Mouse (Mus musculus) megakaryocyte, embryonic 14.5 days (primary cell): ENCODE data around the gene Zfp354c. TPM values are rescaled to one million over a fixed set of nuclear protein-coding genes. Genes with fewer than 3 reads are reported as not detected.
A peak's percentile ranks its signal among the peaks of the same experiment; 100 is the strongest.

Experiments used
- H3K27me3 ChIP-seq: replicated peaks from 2 replicates; pipeline ENCODE3; 2012; ENCODE audit warnings: inconsistent platforms
- H3K36me3 ChIP-seq: replicated peaks from 2 replicates; pipeline ENCODE3; 2012; ENCODE audit warnings: low read length, inconsistent platforms, mixed read lengths
- H3K4me1 ChIP-seq: 2 replicates; pipeline ENCODE4 v1.6.1; 2012; ENCODE audit warnings: inconsistent platforms
- H3K4me3 ChIP-seq: replicated peaks from 2 replicates; pipeline ENCODE3; 2012; ENCODE audit warnings: moderate library complexity, mild to moderate bottlenecking, inconsistent platforms
- H3K9me3 ChIP-seq: 2 replicates; pipeline ENCODE4 v1.6.1; 2012; ENCODE audit warnings: inconsistent platforms
- FLI1 ChIP-seq: IDR thresholded peaks from 2 replicates; pipeline ENCODE4 v1.6.1; 2012; ENCODE audit warnings: low read length, inconsistent platforms, mixed read lengths
- GATA1 ChIP-seq: IDR thresholded peaks from 3 replicates; pipeline ENCODE4 v1.6.1; 2012; ENCODE audit warnings: mixed read lengths, low read length, inconsistent platforms, borderline replicate concordance
- polyA plus RNA-seq: library from polyadenylated mRNA; stranded (reverse); fragments of >175 nt; gene quantifications from 2 replicates; pipeline ENCODE4 v1.2.3, GENCODE M21; 2012; ENCODE audit warnings: low replicate concordance; ENCODE audit not compliant: insufficient read depth

Gene Zfp354c
- polyA plus RNA-seq, result not detected in 2 replicates

DNA sequence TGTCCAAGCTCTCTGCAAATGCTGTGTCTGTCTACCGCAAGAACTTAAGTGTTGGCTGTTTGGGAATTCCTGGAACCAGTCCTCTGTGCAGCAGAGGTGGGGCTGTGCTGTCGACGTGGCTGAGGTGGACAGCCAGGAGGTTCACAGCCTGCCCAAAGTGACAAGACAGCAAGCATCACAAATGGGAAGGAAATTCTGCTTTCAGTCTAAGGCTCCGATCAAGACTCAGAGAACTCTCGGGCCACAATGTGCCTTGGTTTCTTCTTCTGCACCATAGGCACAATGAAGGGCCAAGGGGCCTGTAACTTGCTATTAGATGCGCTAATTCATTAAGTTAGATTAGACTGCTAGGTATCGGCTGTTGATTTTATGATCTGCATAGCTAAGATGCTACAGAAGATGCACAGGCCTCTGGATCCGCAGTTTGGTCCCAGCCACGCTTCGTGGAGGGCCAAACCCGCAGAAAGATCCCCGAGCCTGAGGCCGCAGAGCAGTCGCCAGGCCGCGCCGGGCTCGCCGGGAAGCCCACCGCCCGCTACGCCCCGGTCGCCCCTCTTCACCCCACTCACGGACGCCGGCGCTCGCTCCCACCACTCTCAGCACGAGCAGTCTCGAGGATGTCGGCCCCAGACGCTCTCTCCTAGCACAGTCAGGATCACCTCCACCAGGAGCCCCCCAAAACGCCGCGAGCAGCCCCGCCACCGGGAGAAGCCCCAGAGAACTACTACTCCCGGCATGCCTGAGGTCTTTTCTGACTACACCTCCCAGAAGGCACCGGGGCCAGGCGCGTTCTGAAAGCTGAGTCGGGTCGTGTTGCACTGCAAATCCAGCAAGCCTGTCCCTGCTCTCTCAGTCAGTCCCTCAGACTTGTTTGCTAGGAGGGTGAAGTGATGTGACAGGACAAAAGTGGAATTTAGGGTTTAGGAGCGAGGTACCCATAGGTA lies at the start of gene Zfp354c:
TSS of gene Zfp354c (minus strand) at position 715 of the 944 bp plus-strand sequence.
- H3K4me1 ChIP-seq, result peaks cover 16% of the 10 kb centered on the region
- TF ChIP-seq GATA1 (no peak), FLI1 (no peak)
- H3K4me3 ChIP-seq, result peak within 1 kb of the TSS; percentile 95
- H3K9me3 ChIP-seq, result peaks cover 1% of the 10 kb centered on the region
- H3K27me3 ChIP-seq, result no peaks in the 10 kb centered on the region
- no peaks in the 10 kb centered on the region for H3K36me3 ChIP-seq

DNA sequence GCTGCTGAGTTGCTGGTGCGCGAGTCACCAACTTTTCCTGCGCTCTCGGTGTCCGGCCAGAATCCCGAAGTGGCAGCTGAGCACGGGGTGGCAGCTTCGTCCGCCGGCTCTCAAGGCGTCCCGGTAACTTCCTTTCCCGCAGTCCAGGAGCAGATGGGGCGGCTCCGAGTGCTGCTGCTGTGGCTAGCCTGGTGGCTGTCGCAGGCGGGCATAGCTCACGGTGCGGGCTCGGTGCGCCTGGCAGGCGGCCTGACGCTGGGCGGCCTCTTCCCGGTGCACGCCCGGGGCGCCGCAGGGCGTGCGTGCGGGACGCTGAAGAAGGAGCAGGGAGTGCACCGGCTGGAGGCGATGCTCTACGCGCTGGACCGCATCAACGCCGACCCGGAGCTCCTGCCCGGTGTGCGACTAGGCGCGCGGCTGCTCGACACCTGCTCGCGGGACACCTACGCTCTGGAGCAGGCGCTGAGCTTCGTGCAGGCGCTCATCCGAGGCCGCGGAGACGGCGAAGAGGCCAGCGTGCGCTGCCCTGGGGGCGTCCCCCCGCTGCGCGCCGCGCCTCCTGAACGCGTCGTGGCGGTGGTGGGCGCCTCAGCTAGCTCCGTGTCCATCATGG lies 23.6 kb upstream of the Zfp354c start:
- TF ChIP-seq GATA1, result no peak
- Histone ChIP-seq H3K4me3 (peak overlapping the region; percentile 69), H3K36me3 (no peaks in the 10 kb centered on the region), H3K4me1 (peaks cover 8% of the 10 kb centered on the region; the same call in 1 of the 2 replicates), H3K27me3 (peaks cover 59% of the 10 kb centered on the region), H3K9me3 (peaks cover 22% of the 10 kb centered on the region)

DNA sequence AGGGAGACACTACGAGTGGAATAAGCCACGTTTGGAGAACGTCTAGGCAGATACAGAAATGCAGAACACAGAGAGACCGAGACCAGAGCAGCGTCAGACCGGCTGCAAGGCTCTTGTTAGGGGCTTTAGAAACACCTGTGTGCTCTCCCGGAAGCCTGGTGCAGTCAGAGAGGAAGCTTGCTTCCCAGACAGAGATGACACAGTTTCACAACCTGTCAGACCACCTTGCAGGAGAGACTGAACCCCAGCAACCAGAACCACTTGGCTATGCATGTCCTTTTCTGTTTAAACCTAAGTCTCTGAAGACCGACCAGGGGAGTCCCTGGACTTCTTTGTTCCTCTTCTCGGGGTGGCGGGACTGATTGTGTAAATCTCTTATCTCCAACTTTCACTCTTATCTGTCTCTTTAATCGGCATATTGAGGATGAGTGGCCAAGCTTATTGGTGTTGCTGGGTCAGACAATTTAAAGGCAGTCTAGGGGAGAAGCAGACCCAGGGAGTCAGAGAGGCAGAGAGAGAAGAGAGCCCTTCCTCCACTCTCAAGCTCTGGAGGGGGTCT lies 22.7 kb upstream of the Zfp354c start, which contains the start of gene Grm6:
TSS of gene Grm6 (plus strand) at position 509 of the 559 bp plus-strand sequence.
- H3K27me3 ChIP-seq, result peaks cover 61% of the 10 kb centered on the region
- H3K4me1 ChIP-seq, result peaks cover 8% of the 10 kb centered on the region; the same call in 1 of the 2 replicates
- H3K4me3 ChIP-seq, result peak within 1 kb of the TSS; percentile 69
- H3K9me3 ChIP-seq, result peaks cover 22% of the 10 kb centered on the region
- no peaks in the 10 kb centered on the region for H3K36me3 ChIP-seq
- TF ChIP-seq GATA1 (no peak), FLI1 (no peak)

DNA sequence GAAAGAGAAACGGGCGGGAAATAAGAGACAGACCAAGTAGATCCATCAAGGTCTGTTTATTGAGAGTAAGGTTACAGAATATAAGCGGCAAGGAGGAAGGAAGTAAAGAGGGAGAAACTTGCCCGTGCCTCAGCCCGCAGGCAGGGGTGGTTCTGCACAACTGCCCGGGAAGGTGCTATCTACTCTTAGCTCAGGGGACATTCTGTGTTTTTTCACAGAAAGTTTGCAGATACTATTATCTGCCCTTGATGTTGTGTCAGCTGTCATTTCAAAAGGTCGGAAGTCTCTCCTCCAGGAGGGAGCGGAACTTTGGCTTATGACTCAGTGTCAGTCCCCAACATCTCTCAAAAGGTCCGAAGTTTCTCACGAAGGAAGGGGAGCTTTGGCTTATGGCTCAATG lies 21.8 kb upstream of the Zfp354c start:
- no peak overlapping the region for H3K4me3 ChIP-seq
- H3K9me3 ChIP-seq, result peaks cover 25% of the 10 kb centered on the region
- H3K4me1 ChIP-seq, result peaks cover 8% of the 10 kb centered on the region; the same call in 1 of the 2 replicates
- TF ChIP-seq GATA1 (no peak), FLI1 (no peak)
- H3K27me3 ChIP-seq, result peaks cover 63% of the 10 kb centered on the region
- H3K36me3 ChIP-seq, result no peaks in the 10 kb centered on the region

GRCm38 (mm10) chr11:50848520-50849137 lies 21.1 kb upstream of the Zfp354c start:
- no peak overlapping the region for H3K4me3 ChIP-seq
- peaks cover 8% of the 10 kb centered on the region; the same call in 1 of the 2 replicates for H3K4me1 ChIP-seq
- TF ChIP-seq FLI1, result no peak
- TF ChIP-seq GATA1, result no peak
- H3K36me3 ChIP-seq, result no peaks in the 10 kb centered on the region
- H3K27me3 ChIP-seq, result peaks cover 63% of the 10 kb centered on the region
- peaks cover 25% of the 10 kb centered on the region for H3K9me3 ChIP-seq

DNA sequence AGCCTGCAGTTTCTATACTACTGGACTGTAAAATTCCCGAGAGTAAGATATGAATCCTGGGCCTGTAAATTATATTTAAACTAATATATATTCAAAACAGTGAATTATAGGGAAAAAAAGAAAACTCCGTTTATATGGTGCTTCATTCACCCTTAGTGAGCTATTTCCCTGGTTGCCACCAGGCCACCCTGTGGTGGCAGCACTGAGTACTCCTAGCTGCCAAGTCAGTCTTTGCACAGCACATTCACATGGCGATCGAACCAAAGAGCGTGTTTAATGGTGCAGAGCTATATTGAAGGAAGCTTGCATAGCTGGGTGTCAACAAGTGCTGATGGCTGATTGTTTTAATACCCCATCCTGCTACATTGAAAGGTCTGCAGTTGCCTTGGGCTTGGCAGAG lies 19.5 kb upstream of the Zfp354c start:
- no peak overlapping the region for H3K4me3 ChIP-seq
- TF ChIP-seq GATA1, result no peak
- TF ChIP-seq FLI1, result no peak
- H3K27me3 ChIP-seq, result peaks cover 51% of the 10 kb centered on the region
- peaks cover 23% of the 10 kb centered on the region for H3K9me3 ChIP-seq
- H3K36me3 ChIP-seq, result no peaks in the 10 kb centered on the region
- H3K4me1 ChIP-seq, result peaks cover 8% of the 10 kb centered on the region; the same call in 1 of the 2 replicates

DNA sequence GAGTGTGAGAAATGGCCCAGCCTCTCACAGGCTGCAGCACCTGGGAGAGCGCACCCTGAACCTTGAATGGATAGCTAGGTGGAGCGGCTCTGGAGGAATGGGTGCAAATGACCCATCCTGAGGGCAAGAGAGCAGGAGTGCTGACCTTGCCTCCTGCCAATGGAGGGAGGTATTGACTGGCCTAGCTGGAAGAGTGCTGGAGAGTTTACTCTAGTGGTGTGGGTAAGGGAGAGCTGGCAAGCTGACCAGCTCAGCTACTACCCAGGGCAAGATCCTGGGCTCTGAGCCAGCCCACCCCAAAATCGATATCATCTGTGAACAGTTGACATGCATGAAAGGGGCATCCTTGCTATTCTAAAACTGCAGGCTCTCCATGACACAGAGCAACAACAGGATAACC lies 18.4 kb upstream of the Zfp354c start:
- Histone ChIP-seq H3K4me3 (no peak overlapping the region), H3K4me1 (peaks cover 3% of the 10 kb centered on the region; the same call in 1 of the 2 replicates), H3K27me3 (peaks cover 41% of the 10 kb centered on the region), H3K36me3 (no peaks in the 10 kb centered on the region), H3K9me3 (peaks cover 18% of the 10 kb centered on the region)
- TF ChIP-seq FLI1 (no peak), GATA1 (no peak)

DNA sequence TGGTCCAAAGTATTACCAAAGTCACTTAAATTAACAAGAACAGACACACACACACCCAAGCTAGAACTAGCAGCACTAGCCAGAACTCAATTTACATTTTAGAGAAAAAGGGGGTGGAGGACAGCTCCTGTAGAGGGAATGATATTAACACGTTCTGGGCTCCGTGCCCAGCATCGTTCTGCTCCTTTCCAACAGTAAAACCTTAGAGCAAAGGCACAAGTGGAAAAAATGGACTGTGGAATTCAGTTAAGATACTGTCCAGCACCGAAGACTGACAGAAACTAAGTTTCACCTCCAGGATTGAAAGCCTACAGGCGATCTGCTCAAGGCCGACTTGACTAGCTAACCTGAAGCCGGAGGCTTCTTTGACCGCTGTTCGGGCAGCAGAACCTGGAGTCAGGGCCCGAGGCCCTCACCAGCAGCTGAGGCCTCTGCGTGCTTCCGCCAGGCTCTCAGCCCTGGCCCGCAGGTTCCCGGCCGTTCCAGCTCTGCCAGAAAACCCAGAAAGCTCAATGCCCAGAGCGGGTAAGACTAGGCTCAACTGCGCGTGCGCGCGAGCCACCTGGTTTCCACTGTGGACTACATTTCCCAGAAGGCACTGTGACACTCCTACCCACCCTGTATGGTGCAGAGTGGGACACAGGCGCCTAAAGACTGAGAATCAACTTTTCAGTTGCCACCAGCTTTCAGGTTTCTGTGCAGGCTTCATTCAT lies 13.7 kb upstream of the Zfp354c start, which contains the start of gene Zfp879:
TSS of gene Zfp879 (minus strand) at position 530 of the 713 bp plus-strand sequence.
- H3K4me3 ChIP-seq, result no peak within 1 kb of the TSS
- peaks cover 15% of the 10 kb centered on the region for H3K9me3 ChIP-seq
- H3K36me3 ChIP-seq, result no peaks in the 10 kb centered on the region
- peaks cover 4% of the 10 kb centered on the region for H3K27me3 ChIP-seq
- H3K4me1 ChIP-seq, result no peaks in the 10 kb centered on the region
- TF ChIP-seq FLI1 (no peak), GATA1 (no peak)

DNA sequence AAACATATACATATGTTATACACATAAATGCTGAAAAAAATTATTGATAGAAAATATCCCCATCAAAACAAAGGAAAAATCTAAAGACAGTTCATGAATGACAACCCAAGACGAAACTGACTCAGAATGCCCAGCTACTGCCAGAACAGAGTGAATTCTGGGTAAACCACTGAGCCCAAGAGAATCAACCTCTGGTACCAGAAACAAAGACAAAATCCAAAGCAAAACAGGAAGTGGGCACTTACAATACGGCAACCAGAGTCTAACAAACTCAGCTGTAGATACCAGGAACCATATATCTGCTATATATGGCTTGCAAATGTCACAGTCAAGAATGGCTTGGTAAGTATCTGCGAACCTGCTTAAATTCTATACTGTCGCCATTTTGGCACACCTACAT lies 8.2 kb upstream of the Zfp354c start:
- Histone ChIP-seq H3K9me3 (peaks cover 26% of the 10 kb centered on the region), H3K4me3 (no peak overlapping the region), H3K4me1 (no peaks in the 10 kb centered on the region), H3K27me3 (no peaks in the 10 kb centered on the region), H3K36me3 (no peaks in the 10 kb centered on the region)
- no peak for TF ChIP-seq FLI1
- no peak for TF ChIP-seq GATA1
